Mouse (Mus musculus) megakaryocyte, embryonic 14.5 days (primary cell): Measurements from ENCODE around the gene Cog5.

Experiments
- FLI1 ChIP-seq: IDR thresholded peaks from 2 replicates; pipeline ENCODE4 v1.6.1; 2012; ENCODE audit warnings: low read length, inconsistent platforms, mixed read lengths
- GATA1 ChIP-seq: IDR thresholded peaks from 3 replicates; pipeline ENCODE4 v1.6.1; 2012; ENCODE audit warnings: mixed read lengths, low read length, inconsistent platforms, borderline replicate concordance

DNA sequence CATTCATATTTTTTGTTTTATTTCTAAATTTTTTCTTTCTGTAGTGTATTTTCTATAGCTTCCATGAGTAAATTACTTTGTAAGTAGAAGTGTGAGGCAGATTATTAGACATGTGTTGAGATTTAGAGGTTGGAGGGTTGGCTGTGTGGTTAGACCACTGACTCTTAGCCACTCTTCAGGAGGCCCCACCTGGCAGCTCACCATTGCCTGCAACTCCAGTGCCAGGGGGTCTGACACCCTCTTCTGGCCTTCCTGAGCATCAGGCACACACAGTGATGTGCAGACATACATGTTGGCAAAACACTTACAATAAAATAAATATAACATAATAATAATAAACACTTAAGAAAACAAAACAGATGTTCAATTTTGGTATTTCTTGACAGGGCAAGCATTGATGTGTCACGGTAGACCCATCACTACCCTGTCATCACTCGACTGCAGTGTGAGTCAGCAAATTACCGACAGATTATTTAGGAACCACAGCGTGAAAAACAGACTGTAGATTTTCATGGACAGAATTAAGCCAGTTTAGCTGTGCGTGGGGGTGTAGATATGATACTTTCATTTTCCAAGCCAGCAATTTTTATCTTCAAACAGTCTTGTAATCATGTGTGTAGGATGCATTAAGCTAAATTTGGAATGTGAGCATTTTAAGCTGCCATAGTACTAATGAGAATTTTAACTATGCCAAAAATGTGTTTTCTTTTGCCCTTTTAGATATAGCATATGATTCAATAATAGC is 151.9 kb downstream of the Cog5 start:
- no peak for TF ChIP-seq GATA1
- TF ChIP-seq FLI1 = no peak
